Mouse (Mus musculus) midbrain, embryonic 16.5 days (tissue): Measurements from ENCODE around the gene Rabep2. TPM values are rescaled to one million over a fixed set of nuclear protein-coding genes. Genes with fewer than 3 reads are reported as not detected.
"Not testable (repeated sequence)": the region's sequence is repeated elsewhere in the genome, so short reads cannot be mapped to it uniquely, and the experiment has no call there.

Experiments used
- ATAC-seq: fragments of 200-750 bp; cut with Nextera tagmentation; 2 replicates; pipeline ENCODE4 v1.8.0; 2017; ENCODE audit warnings: moderate TSS enrichment
- H3K27ac ChIP-seq: fragments of 300-500 bp; sonication (generic); 2 replicates; pipeline ENCODE4 v1.5.1; 2014; ENCODE audit warnings: mild to moderate bottlenecking, low read length, mixed read lengths
- H3K27me3 ChIP-seq: fragments of 300-500 bp; sonication (generic); 2 replicates; pipeline ENCODE4 v1.6.1; 2014; ENCODE audit warnings: low read depth, low read length, mixed read lengths; ENCODE audit not compliant: control insufficient read depth, insufficient read depth
- H3K36me3 ChIP-seq: fragments of 300-500 bp; sonication (generic); 2 replicates; pipeline ENCODE4 v1.6.1; 2014; ENCODE audit warnings: mild to moderate bottlenecking, low read length, moderate library complexity, mixed read lengths; ENCODE audit not compliant: control insufficient read depth, insufficient read depth
- H3K4me1 ChIP-seq: fragments of 300-500 bp; sonication (generic); 2 replicates; pipeline ENCODE4 v1.6.1; 2014; ENCODE audit warnings: mild to moderate bottlenecking, low read length, mixed read lengths; ENCODE audit not compliant: control insufficient read depth, insufficient read depth
- H3K4me2 ChIP-seq: fragments of 300-500 bp; sonication (generic); 2 replicates; pipeline ENCODE4 v1.6.1; 2014; ENCODE audit warnings: mild to moderate bottlenecking, low read length, mixed read lengths
- H3K4me3 ChIP-seq: fragments of 300-500 bp; sonication (generic); 2 replicates; pipeline ENCODE4 v1.5.1; 2014; ENCODE audit warnings: low read depth, mild to moderate bottlenecking, low read length, moderate library complexity, mixed read lengths
- H3K9ac ChIP-seq: fragments of 300-500 bp; sonication (generic); 2 replicates; pipeline ENCODE4 v1.6.1; 2014; ENCODE audit warnings: low read depth, low read length, mixed read lengths
- H3K9me3 ChIP-seq: fragments of 300-500 bp; sonication (generic); replicated peaks from 2 replicates; pipeline ENCODE4 v1.6.1; 2014; ENCODE audit warnings: mild to moderate bottlenecking, low read length, mixed read lengths; ENCODE audit not compliant: control insufficient read depth, poor library complexity, severe bottlenecking
- WGBS: fragments of 180-500 bp; shearing (Covaris S2); extraction: QIAGEN DNeasy Blood & Tissue Kit; methylation state at CpG from one replicate; pipeline ENCODE4 v1.1.7; 2014; 5-methylcytosine and 5-hydroxymethylcytosine counted together
- polyA plus RNA-seq: library from polyadenylated mRNA; unstranded; fragments of >200 nt; fragmentation: Nextera tagmentation; extraction: Ambion mirVana; gene quantifications from 2 replicates; pipeline ENCODE4 v1.2.1, GENCODE M21; 2015

Gene Rabep2
- polyA plus RNA-seq, 1 experiment from 2014 or later: 22.9 TPM

DNA sequence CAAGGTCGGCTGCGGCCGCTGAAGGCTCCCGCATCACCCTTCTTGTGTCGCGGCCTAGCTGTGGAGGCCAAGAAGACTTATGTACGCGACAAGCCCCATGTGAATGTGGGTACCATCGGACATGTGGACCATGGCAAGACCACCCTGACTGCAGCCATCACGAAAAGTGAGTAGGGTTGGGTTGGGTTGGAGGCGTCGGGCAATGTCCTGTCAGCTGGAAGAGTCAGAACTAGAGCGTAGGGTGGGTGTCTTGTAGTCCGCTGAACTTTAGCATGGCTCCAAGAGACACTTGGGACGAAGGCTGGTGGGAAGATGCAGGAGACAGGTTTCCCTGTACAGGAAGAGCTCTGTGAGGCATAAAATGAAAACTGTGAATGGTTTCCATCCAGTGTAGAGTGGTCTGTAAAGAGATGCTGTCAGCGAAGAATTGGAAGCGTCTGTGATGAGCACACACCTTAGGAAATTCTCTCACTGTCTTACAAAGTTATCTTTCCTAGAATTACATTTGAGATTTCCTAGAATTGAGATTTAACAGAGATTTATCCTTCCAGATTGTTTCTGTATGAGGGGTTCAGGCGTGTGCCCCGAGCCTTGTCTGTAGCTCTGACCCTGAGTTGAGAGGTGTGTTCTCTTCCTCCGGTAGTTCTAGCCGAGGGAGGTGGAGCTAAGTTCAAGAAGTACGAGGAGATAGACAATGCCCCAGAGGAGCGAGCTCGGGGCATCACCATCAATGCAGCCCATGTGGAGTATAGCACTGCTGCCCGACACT, 59.2 kb downstream of the Rabep2 start:
- ATAC-seq, H3K27me3 ChIP-seq, H3K4me1 ChIP-seq, H3K9me3 ChIP-seq: not testable (repeated sequence)
- Histone ChIP-seq H3K9ac (peak overlapping the region; percentile 74), H3K4me2 (peak overlapping the region; percentile 82), H3K27ac (peak overlapping the region; percentile 43), H3K4me3 (peak overlapping the region; percentile 62), H3K36me3 (peaks cover 18% of the 10 kb centered on the region)
- 19% methylated on average over 18 of the region's 25 CpGs for WGBS

DNA sequence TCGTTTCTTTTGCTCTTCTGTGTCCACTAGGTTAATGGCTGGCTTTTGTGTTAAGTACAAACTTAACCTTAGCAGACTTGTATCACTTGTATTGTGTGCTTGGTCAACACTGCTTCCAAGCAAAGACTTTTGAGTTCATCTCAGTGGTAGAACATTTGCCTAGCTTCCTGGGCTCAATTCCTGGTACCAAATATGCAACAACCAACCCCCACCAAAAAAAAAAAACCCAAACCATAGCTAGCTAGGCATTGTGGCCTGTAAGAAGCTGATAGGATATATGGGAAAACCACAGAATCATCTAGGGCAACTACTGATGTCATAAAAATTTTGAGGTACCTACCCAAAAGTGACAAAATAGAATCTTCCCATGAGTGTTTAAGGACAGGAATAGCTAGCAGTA, 62.4 kb downstream of the Rabep2 start:
- peaks cover 8% of the 10 kb centered on the region for H3K4me1 ChIP-seq
- no peak overlapping the region for H3K27ac ChIP-seq
- H3K36me3 ChIP-seq: peaks cover 49% of the 10 kb centered on the region
- H3K9me3 ChIP-seq: no peaks in the 10 kb centered on the region
- H3K9ac ChIP-seq: no peak overlapping the region
- no peak overlapping the region for H3K4me2 ChIP-seq
- no peaks in the 10 kb centered on the region for H3K27me3 ChIP-seq
- WGBS: 73% methylated on average over 1 of the region's 1 CpGs
- ATAC-seq: no peak
- H3K4me3 ChIP-seq: no peak overlapping the region

DNA sequence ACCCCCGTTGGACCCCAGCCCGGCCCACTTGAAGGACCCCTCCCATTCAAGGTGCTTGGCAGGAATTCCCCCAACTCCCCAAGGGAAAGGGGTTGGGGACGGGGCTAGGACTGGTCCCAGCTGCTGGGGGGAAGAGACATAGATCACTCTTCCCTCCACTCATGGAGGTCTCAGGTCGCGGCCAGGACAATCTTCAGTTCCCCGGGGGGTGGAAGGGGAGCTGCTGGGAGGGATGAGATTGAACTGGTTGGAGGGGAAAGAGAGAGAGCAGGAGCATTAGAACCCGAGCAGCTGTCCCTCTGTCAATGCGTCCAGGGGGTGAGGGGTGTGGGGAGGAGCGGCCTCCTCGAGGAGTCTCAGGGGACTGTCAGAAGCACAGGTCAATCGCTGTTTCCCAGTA, 63.4 kb downstream of the Rabep2 start:
- peaks cover 55% of the 10 kb centered on the region for H3K36me3 ChIP-seq
- 56% methylated on average over 11 of the region's 11 CpGs for WGBS
- H3K9me3 ChIP-seq: no peaks in the 10 kb centered on the region
- H3K27ac ChIP-seq: no peak overlapping the region
- ATAC-seq: no peak
- no peak overlapping the region for H3K4me2 ChIP-seq
- H3K27me3 ChIP-seq: no peaks in the 10 kb centered on the region
- peaks cover 8% of the 10 kb centered on the region for H3K4me1 ChIP-seq
- H3K9ac ChIP-seq: no peak overlapping the region
- no peak overlapping the region for H3K4me3 ChIP-seq

DNA sequence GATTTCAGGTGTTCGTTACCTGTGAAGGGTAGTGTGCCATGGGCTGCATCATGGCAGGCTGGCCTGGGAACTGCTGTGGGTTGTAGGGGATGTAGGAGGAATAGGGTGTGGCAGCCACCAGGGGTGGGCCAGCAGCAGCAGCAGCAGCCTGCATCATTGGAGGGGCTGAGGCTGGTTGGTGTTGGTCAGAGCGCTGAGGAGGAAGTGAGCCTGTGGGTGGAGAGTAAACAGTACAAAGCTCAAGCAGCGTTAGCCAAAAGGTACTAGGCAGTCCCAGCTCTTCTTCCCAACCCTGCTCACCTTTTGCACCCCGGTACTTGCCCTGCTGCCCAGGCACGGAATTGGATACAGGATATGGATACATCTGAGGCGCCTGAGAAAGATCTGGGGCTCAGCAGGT, 65.6 kb downstream of the Rabep2 start:
- peaks cover 70% of the 10 kb centered on the region for H3K36me3 ChIP-seq
- H3K4me1 ChIP-seq: no peaks in the 10 kb centered on the region
- H3K4me2 ChIP-seq: no peak overlapping the region
- no peak overlapping the region for H3K27ac ChIP-seq
- 96% methylated on average over 6 of the region's 6 CpGs for WGBS
- H3K9me3 ChIP-seq: no peaks in the 10 kb centered on the region
- H3K9ac ChIP-seq: no peak overlapping the region
- H3K27me3 ChIP-seq: no peaks in the 10 kb centered on the region
- ATAC-seq: no peak
- H3K4me3 ChIP-seq: no peak overlapping the region

DNA sequence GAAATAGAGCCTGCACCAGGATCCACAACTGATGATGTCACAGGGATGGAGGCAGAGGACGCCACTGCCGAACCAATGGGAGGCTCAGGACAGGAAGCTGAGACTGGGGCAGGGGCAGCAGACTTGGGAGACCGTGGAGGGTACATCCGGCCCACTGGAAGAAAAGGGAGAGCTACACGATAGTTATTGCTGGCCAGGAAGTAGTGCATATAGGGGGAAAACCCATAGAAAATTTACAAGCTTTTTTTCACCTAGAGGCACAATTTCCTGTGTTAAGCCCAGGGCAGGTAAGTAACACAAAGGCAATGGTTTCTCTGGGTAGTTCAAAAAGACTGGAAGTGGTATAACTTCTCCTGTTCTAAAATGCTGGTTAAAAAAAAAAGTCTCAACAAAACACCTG, 67.9 kb downstream of the Rabep2 start:
- Histone ChIP-seq H3K27ac (no peak overlapping the region), H3K9me3 (no peaks in the 10 kb centered on the region), H3K4me2 (no peak overlapping the region), H3K36me3 (peaks cover 78% of the 10 kb centered on the region), H3K4me3 (no peak overlapping the region), H3K9ac (no peak overlapping the region), H3K4me1 (peaks cover 10% of the 10 kb centered on the region), H3K27me3 (no peaks in the 10 kb centered on the region)
- ATAC-seq: no peak
- 93% methylated on average over 5 of the region's 5 CpGs for WGBS

DNA sequence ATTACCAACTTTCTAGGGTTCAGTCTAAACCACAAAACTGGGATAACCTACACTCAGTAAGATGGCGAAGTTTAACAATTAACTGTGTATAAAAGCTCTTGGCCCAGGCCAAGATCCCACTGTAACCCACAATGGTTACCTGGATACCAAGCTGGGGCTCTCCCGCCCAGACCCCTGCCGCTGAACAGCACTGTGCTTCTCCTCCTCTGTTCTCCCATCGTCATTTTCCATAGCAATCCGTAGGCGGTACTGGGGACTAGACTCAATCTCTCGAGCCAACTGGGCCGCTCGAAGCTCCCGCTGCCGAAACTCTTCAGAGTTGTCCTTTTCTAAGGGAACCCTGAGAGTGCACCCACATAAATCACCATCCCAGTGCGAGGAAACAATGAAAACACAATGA, 69.4 kb downstream of the Rabep2 start:
- Histone ChIP-seq H3K4me1 (peaks cover 10% of the 10 kb centered on the region), H3K27ac (no peak overlapping the region), H3K36me3 (peaks cover 66% of the 10 kb centered on the region), H3K9ac (no peak overlapping the region), H3K4me3 (no peak overlapping the region), H3K27me3 (no peaks in the 10 kb centered on the region), H3K9me3 (no peaks in the 10 kb centered on the region), H3K4me2 (no peak overlapping the region)
- no peak for ATAC-seq
- WGBS: 93% methylated on average over 12 of the region's 12 CpGs

Other genes starting within 250 kb of the Rabep2 start
- 49.7 and 51.0 TPM in 2 replicates for gene Xpo6, start 228.3 kb upstream of the Rabep2 start, polyA plus RNA-seq
- 233 and 251 TPM in 2 replicates for gene Sbk1, start 156.1 kb upstream of the Rabep2 start, polyA plus RNA-seq
- gene Lat, start 59.2 kb upstream of the Rabep2 start, polyA plus RNA-seq: 0.87 and 1.3 TPM in 2 replicates
- gene Spns1, start 51.3 kb upstream of the Rabep2 start, polyA plus RNA-seq: 87.1 and 92.6 TPM in 2 replicates
- gene Nfatc2ip, start 32.0 kb upstream of the Rabep2 start, polyA plus RNA-seq: 2.1 TPM in 2 replicates
- not detected in 2 replicates for gene Cd19, start 13.9 kb upstream of the Rabep2 start, polyA plus RNA-seq
- gene Atp2a1, start 34.3 kb downstream of the Rabep2 start, polyA plus RNA-seq: 0.39 and 0.71 TPM in 2 replicates
- gene Sh2b1, start 46.7 kb downstream of the Rabep2 start, polyA plus RNA-seq: 76.8 and 79.6 TPM in 2 replicates
- 121 and 127 TPM in 2 replicates for gene Tufm, start 58.6 kb downstream of the Rabep2 start, polyA plus RNA-seq
- gene Atxn2l, start 74.7 kb downstream of the Rabep2 start, polyA plus RNA-seq: 66.9 and 68.8 TPM in 2 replicates
- 177 and 184 TPM in 2 replicates for gene Eif3c, start 137.7 kb downstream of the Rabep2 start, polyA plus RNA-seq
- gene Apobr, start 156.2 kb downstream of the Rabep2 start, polyA plus RNA-seq: 0.31 TPM in 2 replicates
- 36.4 and 37.7 TPM in 2 replicates for gene Cln3, start 157.1 kb downstream of the Rabep2 start, polyA plus RNA-seq
- not detected in 2 replicates for gene Il27, start 166.2 kb downstream of the Rabep2 start, polyA plus RNA-seq
- gene Nupr1, start 202.1 kb downstream of the Rabep2 start, polyA plus RNA-seq: 6.1 and 9.5 TPM in 2 replicates
- 50.1 and 56.9 TPM in 2 replicates for gene Sgf29, start 220.6 kb downstream of the Rabep2 start, polyA plus RNA-seq
- 7.6 and 8.5 TPM in 2 replicates for gene Sult1a1, start 247.7 kb downstream of the Rabep2 start, polyA plus RNA-seq